Mouse (Mus musculus) kidney, postnatal 0 days (tissue): ENCODE data around the gene Fam57b. TPM values are rescaled to one million over a fixed set of nuclear protein-coding genes. Genes with fewer than 3 reads are reported as not detected.
A peak's percentile ranks its signal among the peaks of the same experiment; 100 is the strongest.
"Not testable (repeated sequence)": the region's sequence is repeated elsewhere in the genome, so short reads cannot be mapped to it uniquely, and the experiment has no call there.

Experiments used
- ATAC-seq: fragments of 200-750 bp; cut with Nextera tagmentation; replicated peaks from 2 replicates; pipeline ENCODE4 v1.8.0; 2017; ENCODE audit warnings: low read depth, moderate number of reproducible peaks, moderate TSS enrichment, moderate library complexity; ENCODE audit not compliant: low FRiP score
- DNase-seq: peaks from one replicate; pipeline ENCODE4 v3.0.0-alpha.2; 2016; ENCODE audit warnings: low spot score
- H3K27ac ChIP-seq: fragments of 300-500 bp; sonication (generic); 2 replicates; pipeline ENCODE4 v1.5.1; 2014; ENCODE audit warnings: mild to moderate bottlenecking
- H3K27me3 ChIP-seq: fragments of 300-500 bp; sonication (generic); 2 replicates; pipeline ENCODE4 v1.6.1; 2014; ENCODE audit warnings: low read length, mixed read lengths; ENCODE audit not compliant: insufficient read depth
- H3K36me3 ChIP-seq: fragments of 300-500 bp; sonication (generic); 2 replicates; pipeline ENCODE4 v1.6.1; 2014; ENCODE audit warnings: low read length, mixed read lengths; ENCODE audit not compliant: insufficient read depth
- H3K4me1 ChIP-seq: fragments of 300-500 bp; sonication (generic); replicated peaks from 2 replicates; pipeline ENCODE4 v1.6.1; 2014; ENCODE audit warnings: antibody characterized with exemption, low read length, mixed read lengths; ENCODE audit not compliant: insufficient read depth
- H3K4me2 ChIP-seq: fragments of 300-500 bp; sonication (generic); 2 replicates; pipeline ENCODE4 v1.6.1; 2014; ENCODE audit warnings: mild to moderate bottlenecking, low read length, moderate library complexity, mixed read lengths
- H3K4me3 ChIP-seq: fragments of 300-500 bp; sonication (generic); replicated peaks from 2 replicates; pipeline ENCODE4 v1.5.1; 2014; ENCODE audit warnings: low read depth, low read length
- H3K9ac ChIP-seq: fragments of 300-500 bp; sonication (generic); 2 replicates; pipeline ENCODE4 v1.6.1; 2014; ENCODE audit warnings: low read depth, low read length
- H3K9me3 ChIP-seq: fragments of 300-500 bp; sonication (generic); replicated peaks from 2 replicates; pipeline ENCODE4 v1.6.1; 2016; ENCODE audit warnings: low read length, inconsistent platforms, mixed read lengths
- CTCF ChIP-seq: IDR thresholded peaks from 2 replicates; pipeline ENCODE4 v1.5.1; 2016; ENCODE audit warnings: antibody characterized with exemption, low read depth, mild to moderate bottlenecking, moderate library complexity
- WGBS: fragments of 180-500 bp; shearing (Covaris S2); extraction: QIAGEN DNeasy Blood & Tissue Kit; methylation state at CpG from one replicate; pipeline ENCODE4 v1.1.7; 2014; 5-methylcytosine and 5-hydroxymethylcytosine counted together
- polyA plus RNA-seq: library from polyadenylated mRNA; unstranded; fragments of >200 nt; fragmentation: Nextera tagmentation; extraction: Ambion mirVana; gene quantifications from 2 replicates; pipeline ENCODE4 v1.2.1, GENCODE M21; 2015

Fam57b gene
- polyA plus RNA-seq, 1 experiment from 2014 or later: 0.11 TPM

DNA sequence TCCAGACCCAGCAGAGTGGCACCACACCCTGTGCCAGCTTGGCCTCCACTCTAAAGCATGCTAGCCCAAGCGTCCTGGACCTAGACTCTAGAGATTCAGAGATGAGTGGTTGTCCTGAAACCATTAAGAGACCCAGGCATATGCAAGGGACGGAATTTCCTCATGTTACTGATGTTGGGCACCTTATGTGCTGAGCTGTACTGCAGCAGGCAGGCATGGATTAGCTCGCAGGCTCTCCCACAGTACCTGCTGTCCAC is 21.6 kb upstream of the Fam57b start:
- Histone ChIP-seq H3K4me2 (peak overlapping the region; percentile 91), H3K36me3 (peaks cover 10% of the 10 kb centered on the region; the same call in 1 of the 2 replicates), H3K27me3 (no peaks in the 10 kb centered on the region), H3K4me1 (peaks cover 20% of the 10 kb centered on the region), H3K9me3 (no peaks in the 10 kb centered on the region), H3K9ac (no peak overlapping the region), H3K4me3 (no peak overlapping the region), H3K27ac (peak overlapping the region; percentile 91)
- no peak for ATAC-seq
- no peak for TF ChIP-seq CTCF
- no peak for DNase-seq
- 61% methylated on average over 3 of the region's 3 CpGs for WGBS

DNA sequence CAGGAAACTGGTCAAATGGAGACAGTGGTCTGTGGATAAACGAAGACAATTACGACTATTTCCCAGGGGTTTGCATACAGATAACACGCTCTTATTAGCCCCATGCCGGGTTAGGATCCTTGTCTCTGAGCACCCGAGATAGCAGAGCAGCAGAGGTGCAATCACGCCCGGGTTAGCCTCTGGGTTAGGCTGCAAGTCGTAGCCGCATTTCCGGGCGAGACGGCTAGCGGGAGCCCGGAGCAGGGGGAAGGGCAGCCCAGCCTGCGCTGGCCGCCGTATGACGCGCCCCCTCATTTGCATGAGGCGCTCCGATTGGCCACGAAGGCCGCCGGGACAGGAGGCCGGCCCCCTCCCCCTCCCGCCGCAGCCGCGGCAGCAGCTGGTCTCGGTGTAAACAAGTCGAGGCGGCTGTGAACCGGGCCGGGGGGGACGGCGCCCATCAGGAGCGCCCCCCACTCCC is 20.8 kb upstream of the Fam57b start, which contains the start of gene Ypel3:
Ypel3 (plus strand) TSS at position 358 of the 460 bp plus-strand sequence.
- Histone ChIP-seq H3K4me1 (peaks cover 27% of the 10 kb centered on the region), H3K36me3 (peaks cover 6% of the 10 kb centered on the region; the same call in 1 of the 2 replicates), H3K4me3 (peak within 1 kb of the TSS; percentile 70), H3K27me3 (no peaks in the 10 kb centered on the region), H3K27ac (peak within 1 kb of the TSS; percentile 91), H3K9me3 (no peaks in the 10 kb centered on the region), H3K9ac (peak within 1 kb of the TSS; percentile 96), H3K4me2 (peak within 1 kb of the TSS; percentile 91)
- peak; percentile 88 for ATAC-seq
- DNase-seq: peak; percentile 96
- TF ChIP-seq CTCF: no peak
- 1% methylated on average over 29 of the region's 37 CpGs for WGBS

GRCm38 (mm10) chr7:126777476-126777875 is 20.0 kb upstream of the Fam57b start:
- Histone ChIP-seq H3K27ac (peak overlapping the region; percentile 91), H3K4me2 (peak overlapping the region; percentile 91), H3K4me1 (peaks cover 28% of the 10 kb centered on the region), H3K9ac (peak overlapping the region; percentile 96), H3K4me3 (peak overlapping the region; percentile 70), H3K9me3 (no peaks in the 10 kb centered on the region), H3K36me3 (peaks cover 6% of the 10 kb centered on the region; the same call in 1 of the 2 replicates), H3K27me3 (no peaks in the 10 kb centered on the region)
- 28% methylated on average over 9 of the region's 10 CpGs for WGBS
- DNase-seq (peak; percentile 46), ATAC-seq (no peak; the same call in 1 of the 2 replicates)
- TF ChIP-seq CTCF: no peak

DNA sequence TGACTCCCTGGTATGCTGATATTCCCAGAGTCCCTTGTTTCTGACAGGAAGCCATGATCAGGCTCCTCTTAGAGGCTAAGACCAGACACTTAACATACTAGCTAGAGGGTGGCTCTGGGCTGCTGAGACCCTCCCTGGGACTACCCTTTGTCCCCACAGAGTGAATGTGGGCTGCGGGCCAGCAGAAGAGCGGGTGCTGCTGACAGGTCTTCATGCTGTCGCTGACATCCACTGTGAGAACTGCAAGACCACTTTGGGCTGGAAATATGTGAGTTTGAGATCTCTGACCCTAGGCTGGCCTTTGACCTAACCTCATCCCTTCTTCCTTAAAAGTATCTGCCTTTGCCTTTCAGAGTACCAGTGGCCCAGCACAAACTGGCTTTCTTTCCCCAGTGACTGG is 19.3 kb upstream of the Fam57b start:
- ATAC-seq (no peak), DNase-seq (no peak)
- peaks cover 6% of the 10 kb centered on the region; the same call in 1 of the 2 replicates for H3K36me3 ChIP-seq
- no peak for TF ChIP-seq CTCF
- no peak overlapping the region; the same call in 1 of the 2 replicates for H3K9ac ChIP-seq
- H3K27me3 ChIP-seq: no peaks in the 10 kb centered on the region
- H3K4me2 ChIP-seq: peak overlapping the region; percentile 91
- 84% methylated on average over 3 of the region's 3 CpGs for WGBS
- H3K4me3 ChIP-seq: peak overlapping the region; percentile 70; the same call in 1 of the 2 replicates
- no peaks in the 10 kb centered on the region for H3K9me3 ChIP-seq
- peaks cover 28% of the 10 kb centered on the region for H3K4me1 ChIP-seq
- H3K27ac ChIP-seq: no peak overlapping the region

GRCm38 (mm10) chr7:126779101-126779500 is 18.4 kb upstream of the Fam57b start:
- not testable (repeated sequence) for H3K9ac ChIP-seq, ATAC-seq, H3K27ac ChIP-seq, H3K36me3 ChIP-seq, H3K4me3 ChIP-seq, H3K9me3 ChIP-seq, DNase-seq, H3K27me3 ChIP-seq, H3K4me2 ChIP-seq
- 92% methylated on average over 7 of the region's 7 CpGs for WGBS
- peaks cover 28% of the 10 kb centered on the region for H3K4me1 ChIP-seq

DNA sequence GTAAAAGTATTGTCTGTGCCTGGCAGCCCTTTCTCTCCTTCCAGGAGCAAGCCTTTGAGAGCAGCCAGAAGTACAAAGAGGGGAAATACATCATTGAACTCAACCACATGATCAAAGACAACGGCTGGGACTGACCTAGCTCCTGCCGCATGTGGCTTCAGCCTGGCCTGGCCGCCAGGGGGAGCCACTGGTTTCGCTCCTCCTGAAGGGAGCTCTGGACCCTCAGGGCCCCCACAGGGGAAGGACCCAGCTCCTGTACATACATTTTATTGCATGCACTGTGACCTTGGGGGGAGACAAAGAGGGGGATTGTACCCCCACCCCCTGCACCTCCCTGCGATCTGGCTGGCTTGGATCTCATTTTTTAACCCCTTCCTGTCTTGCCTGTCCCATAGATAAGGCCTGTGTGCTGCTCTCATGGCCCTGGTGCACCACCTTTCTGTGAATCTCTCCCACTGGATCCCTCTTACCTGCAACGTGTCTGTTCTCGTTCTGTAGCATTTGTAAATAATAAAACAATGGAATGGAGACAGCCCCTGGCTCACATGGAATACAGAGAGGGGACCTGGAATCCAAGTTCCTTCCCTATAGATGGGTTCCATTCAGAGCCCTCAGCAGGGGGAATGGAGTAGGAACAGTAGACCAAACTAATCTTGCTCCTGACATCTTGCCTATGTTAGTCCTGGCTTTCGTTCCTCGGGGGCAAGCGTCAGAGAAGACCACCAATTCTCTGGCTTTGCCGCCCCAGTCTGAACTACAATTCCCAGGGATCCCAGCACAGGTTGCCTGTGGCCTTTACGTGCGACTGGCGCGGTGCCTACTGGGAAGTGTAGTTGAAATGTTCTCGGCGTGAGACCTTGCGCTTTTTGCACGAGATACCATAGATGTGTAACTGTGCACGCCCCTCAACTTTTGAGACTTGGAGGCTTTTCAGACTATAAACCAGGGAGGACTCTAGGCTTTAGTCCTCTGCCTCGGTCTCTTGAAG is 17.2 kb upstream of the Fam57b start:
- Histone ChIP-seq H3K9me3 (no peaks in the 10 kb centered on the region), H3K4me2 (peak overlapping the region; percentile 76), H3K36me3 (peaks cover 19% of the 10 kb centered on the region), H3K4me1 (peaks cover 28% of the 10 kb centered on the region), H3K9ac (peak overlapping the region; percentile 59), H3K27ac (peak overlapping the region; percentile 39; the same call in 1 of the 2 replicates), H3K4me3 (peak overlapping the region; percentile 33), H3K27me3 (no peaks in the 10 kb centered on the region)
- TF ChIP-seq CTCF: peak; percentile 94
- WGBS: under 1% methylated on average over 21 of the region's 21 CpGs
- ATAC-seq (peak; percentile 49), DNase-seq (peak; percentile 94)
